Mouse (Mus musculus) large intestine, adult 2 months (tissue): Measurements from ENCODE around the gene Slpi. TPM values are rescaled to one million over a fixed set of nuclear protein-coding genes. Genes with fewer than 3 reads are reported as not detected.
A peak's percentile ranks its signal among the peaks of the same experiment; 100 is the strongest.

ENCODE experiments used
- DNase-seq: peaks from one replicate; pipeline ENCODE4 v3.0.0-alpha.2; 2012; ENCODE audit warnings: low read depth, low spot score
- WGBS: fragments of 180-500 bp; shearing (Covaris S2); methylation state at CpG from one replicate; pipeline ENCODE4 v1.1.7; 2018; 5-methylcytosine and 5-hydroxymethylcytosine counted together
- polyA plus RNA-seq: library from polyadenylated mRNA; depleted of rRNA; stranded (reverse); fragments of >200 nt; gene quantifications from 2 replicates; pipeline ENCODE4 v1.2.3, GENCODE M21; 2012

The Slpi gene
- polyA plus RNA-seq, 1 experiment: 38.0 TPM

- no peak for DNase-seq
- WGBS: 10% methylated on average over 18 of the region's 18 CpGs
Measured at GRCm38 (mm10) chr2:164385927-164386763, 2.8 kb downstream of the Slpi start.

GRCm38 (mm10) chr2:164383656-164384399 lies 5.1 kb downstream of the Slpi start:
- DNase-seq: no peak
- 39% methylated on average over 11 of the region's 11 CpGs for WGBS

- WGBS: 56% methylated on average over 3 of the region's 3 CpGs
- DNase-seq: no peak
Measured at GRCm38 (mm10) chr2:164382971-164383370, 5.9 kb downstream of the Slpi start.

GRCm38 (mm10) chr2:164381726-164382125 lies 7.2 kb downstream of the Slpi start:
- WGBS: 79% methylated on average over 8 of the region's 8 CpGs
- no peak for DNase-seq

- WGBS: 73% methylated on average over 15 of the region's 15 CpGs
- no peak for DNase-seq
Measured at GRCm38 (mm10) chr2:164377478-164378426, 11.1 kb downstream of the Slpi start.

- 11% methylated on average over 4 of the region's 4 CpGs for WGBS
- no peak for DNase-seq
Measured at GRCm38 (mm10) chr2:164373187-164373586, 15.7 kb downstream of the Slpi start.

GRCm38 (mm10) chr2:164372408-164373053 lies 16.4 kb downstream of the Slpi start:
- no peak for DNase-seq
- 29% methylated on average over 3 of the region's 3 CpGs for WGBS

- no peak for DNase-seq
- 46% methylated on average over 3 of the region's 3 CpGs for WGBS
Measured at GRCm38 (mm10) chr2:164371371-164371770, 17.5 kb downstream of the Slpi start.

- no peak for DNase-seq
- WGBS: 69% methylated on average over 6 of the region's 6 CpGs
Measured at GRCm38 (mm10) chr2:164368620-164369105, 20.2 kb downstream of the Slpi start.

- 35% methylated on average over 3 of the region's 3 CpGs for WGBS
- DNase-seq: no peak
Measured at GRCm38 (mm10) chr2:164366947-164367346, 21.9 kb downstream of the Slpi start.

GRCm38 (mm10) chr2:164360974-164361657 lies 27.8 kb downstream of the Slpi start:
- WGBS: 29% methylated on average over 13 of the region's 13 CpGs
- DNase-seq: peak; percentile 31

- DNase-seq: no peak
- WGBS: 81% methylated on average over 5 of the region's 5 CpGs
Measured at GRCm38 (mm10) chr2:164359668-164360067, 29.2 kb downstream of the Slpi start.

- no peak for DNase-seq
- WGBS: 78% methylated on average over 5 of the region's 5 CpGs
Measured at GRCm38 (mm10) chr2:164359031-164359430, 29.9 kb downstream of the Slpi start.

GRCm38 (mm10) chr2:164358373-164358772 lies 30.5 kb downstream of the Slpi start:
- no peak for DNase-seq
- 82% methylated on average over 3 of the region's 3 CpGs for WGBS

- no peak for DNase-seq
- 55% methylated on average over 11 of the region's 11 CpGs for WGBS
Measured at GRCm38 (mm10) chr2:164356177-164356967, 32.5 kb downstream of the Slpi start.

GRCm38 (mm10) chr2:164353356-164353755 lies 35.5 kb downstream of the Slpi start:
- DNase-seq: no peak
- 61% methylated on average over 11 of the region's 11 CpGs for WGBS

GRCm38 (mm10) chr2:164352697-164353096 lies 36.2 kb downstream of the Slpi start:
- DNase-seq: no peak
- WGBS: 84% methylated on average over 3 of the region's 3 CpGs

GRCm38 (mm10) chr2:164348980-164349379 lies 39.9 kb downstream of the Slpi start:
- DNase-seq: no peak

More at GRCm38 (mm10) chr2:164348980-164349379, 39.9 kb downstream of the Slpi start:
- 91% methylated on average over 3 of the region's 3 CpGs for WGBS
